Mouse (Mus musculus) myocyte (in vitro differentiated cells): ENCODE results near the gene Bud23. TPM values are rescaled to one million over a fixed set of nuclear protein-coding genes. Genes with fewer than 3 reads are reported as not detected.
A peak's percentile ranks its signal among the peaks of the same experiment; 100 is the strongest.

Experiments used
- H3K27me3 ChIP-seq: one replicate; pipeline ENCODE4 v1.6.1; 2011; ENCODE audit not compliant: control insufficient read depth, insufficient read depth, insufficient read length
- H3K36me3 ChIP-seq: one replicate; pipeline ENCODE4 v1.6.1; 2011; ENCODE audit not compliant: control insufficient read depth, insufficient read depth
- H3K4me2 ChIP-seq: one replicate; pipeline ENCODE4 v1.6.1; 2011; ENCODE audit warnings: low read depth, control low read depth
- H3K4me3 ChIP-seq: one replicate; pipeline ENCODE4 v1.5.1; 2011; ENCODE audit warnings: mild to moderate bottlenecking, control low read depth, moderate library complexity
- H3K79me2 ChIP-seq: one replicate; pipeline ENCODE4 v1.6.1; 2011; ENCODE audit not compliant: control insufficient read depth, insufficient read depth
- H3ac ChIP-seq: one replicate; pipeline ENCODE4 v1.6.1; 2011; ENCODE audit not compliant: control insufficient read depth, insufficient read length
- CEBPB ChIP-seq: IDR thresholded peaks from 2 replicates; pipeline ENCODE4 v1.6.1; 2011; ENCODE audit warnings: mild to moderate bottlenecking, moderate library complexity; ENCODE audit not compliant: poor library complexity, insufficient read depth, severe bottlenecking
- E2F4 ChIP-seq: IDR thresholded peaks from one replicate; pipeline ENCODE4 v1.6.1; 2011; ENCODE audit warnings: mild to moderate bottlenecking, control low read depth, moderate library complexity; ENCODE audit not compliant: insufficient read depth
- MAX ChIP-seq: IDR thresholded peaks from one replicate; pipeline ENCODE4 v1.6.1; 2011; ENCODE audit warnings: low read depth, mild to moderate bottlenecking, control low read depth
- MYOD1 ChIP-seq, 3 experiments: IDR thresholded peaks; one replicate each; pipeline ENCODE4 v1.6.1; 2011; ENCODE audit warnings: control low read depth in 2 of 3, low read depth in 2 of 3, mild to moderate bottlenecking in 2 of 3, moderate library complexity in 1 of 3; ENCODE audit not compliant: insufficient read length in 2 of 3, control insufficient read depth in 1 of 3
- MYOG ChIP-seq, 3 experiments: IDR thresholded peaks; one replicate each; pipeline ENCODE4 v1.6.1; 2011; ENCODE audit warnings: control low read depth in 2 of 3, low read depth in 2 of 3, mild to moderate bottlenecking in 2 of 3; ENCODE audit not compliant: insufficient read length in 2 of 3, control insufficient read depth in 1 of 3, insufficient read depth in 1 of 3
- POLR2A ChIP-seq: IDR thresholded peaks from one replicate; pipeline ENCODE4 v1.6.1; 2011; ENCODE audit warnings: low read depth, mild to moderate bottlenecking, control low read depth, moderate library complexity; ENCODE audit not compliant: insufficient read length
- POLR2AphosphoS2 ChIP-seq: IDR thresholded peaks from one replicate; pipeline ENCODE4 v1.6.1; 2011; ENCODE audit warnings: low read depth, control low read depth; ENCODE audit not compliant: insufficient read length
- REST ChIP-seq: IDR thresholded peaks from one replicate; pipeline ENCODE4 v1.6.1; 2011; ENCODE audit warnings: mild to moderate bottlenecking, control low read depth, moderate library complexity; ENCODE audit not compliant: insufficient read depth, insufficient read length
- SRF ChIP-seq: IDR thresholded peaks from one replicate; pipeline ENCODE4 v1.6.1; 2011; ENCODE audit warnings: low read depth; ENCODE audit not compliant: control insufficient read depth, insufficient read length
- TCF12 ChIP-seq: IDR thresholded peaks from one replicate; pipeline ENCODE4 v1.6.1; 2011; ENCODE audit warnings: mild to moderate bottlenecking, control low read depth; ENCODE audit not compliant: poor library complexity, insufficient read depth, severe bottlenecking
- TCF3 ChIP-seq: IDR thresholded peaks from one replicate; pipeline ENCODE4 v1.6.1; 2011; ENCODE audit warnings: low read depth, control low read depth; ENCODE audit not compliant: insufficient read length
- USF1 ChIP-seq: IDR thresholded peaks from one replicate; pipeline ENCODE4 v1.6.1; 2011; ENCODE audit warnings: low read depth, mild to moderate bottlenecking, control low read depth, moderate library complexity
- polyA plus RNA-seq: library from polyadenylated mRNA; unstranded; fragments of >200 nt; fragmentation: generic; extraction: Trizol; gene quantifications from one replicate; pipeline ENCODE4 v1.2.1, GENCODE M21; 2012; ENCODE audit warnings: missing spikeins

Bud23 gene
- polyA plus RNA-seq, 1 experiment: 51.8 TPM

DNA sequence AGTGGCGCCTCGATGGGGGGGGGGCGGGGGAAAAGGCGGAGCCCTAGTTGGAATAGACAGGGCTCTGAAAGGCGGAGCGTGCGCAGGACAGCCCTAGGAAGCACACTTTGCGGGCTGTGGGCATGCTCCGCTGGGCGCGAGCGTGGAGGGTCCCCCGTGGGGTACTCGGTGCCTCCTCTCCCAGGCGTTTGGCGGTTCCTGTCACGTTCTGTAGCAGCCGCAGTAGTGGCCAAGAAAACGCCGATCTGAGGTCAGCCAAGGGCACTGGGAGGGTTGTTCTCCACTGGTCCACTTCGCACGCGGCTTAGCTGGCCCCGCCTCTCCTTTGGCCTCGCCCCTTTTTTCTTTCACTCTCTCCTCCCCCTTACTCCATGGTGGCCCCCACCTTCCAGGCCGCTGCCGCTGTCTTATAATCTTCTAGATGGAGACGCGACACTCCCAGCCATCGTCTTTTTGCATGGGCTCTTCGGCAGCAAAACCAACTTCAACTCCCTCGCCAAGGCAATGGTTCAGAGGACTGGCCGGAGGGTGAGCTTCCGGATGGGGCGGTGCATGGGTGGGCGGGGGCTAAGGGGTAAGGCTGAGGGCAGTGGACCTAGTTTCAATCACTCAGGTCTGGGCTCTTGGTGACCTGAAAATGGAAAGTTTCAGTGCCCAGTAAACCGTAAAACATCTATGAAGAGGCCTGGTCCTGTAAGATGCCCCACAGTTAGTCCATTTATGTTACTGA is 55.0 kb downstream of the Bud23 start:
- H3K4me3 ChIP-seq: peak overlapping the region; percentile 69
- H3ac ChIP-seq: peak overlapping the region; percentile 34
- H3K4me2 ChIP-seq: peak overlapping the region; percentile 99
- H3K27me3 ChIP-seq: no peaks in the 10 kb centered on the region
- TF ChIP-seq POLR2AphosphoS2 (peak; percentile 17), TCF12 (no peak), MAX (no peak), CEBPB (no peak), TCF3 (no peak), SRF (no peak), POLR2A (peak; percentile 59), MYOD1 (IDR thresholded peaks at IDR 0.05; ENCODE audit: control insufficient read depth in 1 of 3, insufficient read length in 2 of 3, low read depth in 2 of 3) (no peak)
- H3K79me2 ChIP-seq: no peaks in the 10 kb centered on the region
- no peaks in the 10 kb centered on the region for H3K36me3 ChIP-seq

DNA sequence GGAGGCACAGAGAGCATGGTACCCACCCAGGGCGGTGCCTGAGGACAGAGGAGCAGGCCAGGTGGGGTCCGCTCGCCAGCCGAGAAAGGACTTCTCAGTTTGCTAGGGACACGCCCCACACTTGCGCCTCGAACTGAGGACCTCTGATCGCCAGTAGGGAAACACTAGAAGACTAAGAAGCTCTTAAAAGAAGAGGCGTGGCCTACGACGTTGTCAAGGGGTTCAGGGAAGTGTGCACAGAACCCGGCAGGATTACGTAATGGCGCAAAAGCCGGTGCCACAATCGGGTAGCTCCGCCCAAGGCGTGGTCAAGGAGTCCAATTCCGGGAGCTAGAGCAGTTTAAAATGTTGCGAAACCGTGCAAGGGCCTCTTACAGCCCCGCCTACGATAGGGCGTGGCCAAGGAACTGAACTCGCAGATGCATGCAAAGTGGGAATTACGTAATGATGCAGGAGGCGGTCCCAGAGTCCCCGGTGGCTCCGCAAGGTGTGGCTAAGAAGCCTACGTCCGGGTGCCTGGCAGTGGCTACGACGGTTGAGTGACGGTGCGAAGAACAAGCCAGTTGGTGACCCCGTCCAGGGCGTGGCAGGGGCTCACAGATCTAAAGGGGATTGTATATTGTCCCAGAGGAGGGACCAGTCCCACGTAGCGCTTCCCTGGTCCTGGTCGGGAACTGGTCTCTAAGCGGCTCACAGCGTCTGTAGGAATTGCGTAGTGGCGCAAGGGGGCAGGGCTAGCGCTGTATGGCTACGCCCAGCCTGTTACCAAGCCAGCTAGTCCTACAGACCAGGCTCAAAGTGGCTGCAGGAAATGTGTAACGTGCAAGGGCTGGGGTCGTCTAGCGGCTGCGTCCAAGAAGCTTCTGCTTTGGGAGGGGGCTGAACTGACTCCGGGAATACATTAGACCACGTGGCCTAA is 55.8 kb downstream of the Bud23 start, which contains the start of gene Abhd11:
Gene Abhd11, plus strand, starts transcription at position 482 of the 919 bp plus-strand sequence.
- no peaks in the 10 kb centered on the region for H3K27me3 ChIP-seq
- H3ac ChIP-seq: peak within 1 kb of the TSS; percentile 34
- no peaks in the 10 kb centered on the region for H3K36me3 ChIP-seq
- H3K79me2 ChIP-seq: no peaks in the 10 kb centered on the region
- peak; percentile 99 for TF ChIP-seq CEBPB
- TF ChIP-seq REST: no peak
- TF ChIP-seq MAX: no peak
- TF ChIP-seq POLR2A: peak; percentile 73
- TF ChIP-seq E2F4: no peak
- TF ChIP-seq MYOG (IDR thresholded peaks at IDR 0.05; ENCODE audit: control insufficient read depth in 1 of 3, insufficient read depth in 1 of 3, insufficient read length in 2 of 3, low read depth in 2 of 3): no peak
- no peak for TF ChIP-seq TCF3
- TF ChIP-seq SRF: no peak
- peak; percentile 71 for TF ChIP-seq USF1
- TF ChIP-seq TCF12: no peak
- peak; percentile 64 for TF ChIP-seq POLR2AphosphoS2
- peak in 1 of 3 experiments; percentile 6 for TF ChIP-seq MYOD1 (IDR thresholded peaks at IDR 0.05; ENCODE audit: control insufficient read depth in 1 of 3, insufficient read length in 2 of 3, low read depth in 2 of 3)
- peak within 1 kb of the TSS; percentile 99 for H3K4me2 ChIP-seq
- peak within 1 kb of the TSS; percentile 69 for H3K4me3 ChIP-seq

- no peaks in the 10 kb centered on the region for H3K79me2 ChIP-seq
- TF ChIP-seq SRF (no peak), CEBPB (no peak), USF1 (no peak), MAX (no peak), POLR2A (no peak), POLR2AphosphoS2 (no peak), TCF3 (no peak), E2F4 (no peak), REST (no peak), MYOD1 (IDR thresholded peaks at IDR 0.05; ENCODE audit: control insufficient read depth in 1 of 3, insufficient read length in 2 of 3, low read depth in 2 of 3) (no peak), TCF12 (no peak), MYOG (IDR thresholded peaks at IDR 0.05; ENCODE audit: control insufficient read depth in 1 of 3, insufficient read depth in 1 of 3, insufficient read length in 2 of 3, low read depth in 2 of 3) (no peak)
- H3K4me3 ChIP-seq: peak overlapping the region; percentile 69
- no peaks in the 10 kb centered on the region for H3K27me3 ChIP-seq
- no peaks in the 10 kb centered on the region for H3K36me3 ChIP-seq
- peak overlapping the region; percentile 89 for H3K4me2 ChIP-seq
- peak overlapping the region; percentile 34 for H3ac ChIP-seq
Measured at GRCm38 (mm10) chr5:135007802-135008571, 56.8 kb downstream of the Bud23 start.

Other genes starting within 250 kb of the Bud23 start
- gene Tmem270, start 158.2 kb downstream of the Bud23 start, polyA plus RNA-seq: not detected
- gene Cldn13, start 149.4 kb downstream of the Bud23 start, polyA plus RNA-seq: not detected
- 9.1 TPM for gene Mettl27, start 132.6 kb downstream of the Bud23 start, polyA plus RNA-seq
- gene Cldn4, start 118.0 kb downstream of the Bud23 start, polyA plus RNA-seq: not detected
- gene Cldn3, start 78.7 kb downstream of the Bud23 start, polyA plus RNA-seq: not detected
- 33.0 TPM for gene Abhd11, start 55.8 kb downstream of the Bud23 start, polyA plus RNA-seq
- 4.4 TPM for gene Stx1a, start 41.5 kb downstream of the Bud23 start, polyA plus RNA-seq
- 31.6 TPM for gene Dnajc30, start 757 bp downstream of the Bud23 start, polyA plus RNA-seq
- 3.3 TPM for gene Vps37d, start 13.3 kb upstream of the Bud23 start, polyA plus RNA-seq
- not detected for gene Mlxipl, start 24.9 kb upstream of the Bud23 start, polyA plus RNA-seq
- 17.1 TPM for gene Tbl2, start 84.7 kb upstream of the Bud23 start, polyA plus RNA-seq
- 37.3 TPM for gene Bcl7b, start 103.3 kb upstream of the Bud23 start, polyA plus RNA-seq
- 22.1 TPM for gene Baz1b, start 122.3 kb upstream of the Bud23 start, polyA plus RNA-seq
- gene Fzd9, start 186.3 kb upstream of the Bud23 start, polyA plus RNA-seq: 6.5 TPM